Mouse (Mus musculus) neural tube, embryonic 12.5 days (tissue): ENCODE data around the gene Serpina5. TPM values are rescaled to one million over a fixed set of nuclear protein-coding genes. Genes with fewer than 3 reads are reported as not detected.
A peak's percentile ranks its signal among the peaks of the same experiment; 100 is the strongest.

Source experiments
- ATAC-seq: fragments of 200-750 bp; cut with Nextera tagmentation; 2 replicates; pipeline ENCODE4 v1.8.0; 2017; ENCODE audit warnings: low read depth, mild to moderate bottlenecking, moderate TSS enrichment, moderate library complexity; ENCODE audit not compliant: low FRiP score
- H3K27ac ChIP-seq: fragments of 300-500 bp; sonication (generic); 2 replicates; pipeline ENCODE4 v1.5.1; 2016
- H3K27me3 ChIP-seq: fragments of 300-500 bp; sonication (generic); replicated peaks from 2 replicates; pipeline ENCODE4 v1.6.1; 2016; ENCODE audit warnings: mild to moderate bottlenecking
- H3K36me3 ChIP-seq: fragments of 300-500 bp; sonication (generic); 2 replicates; pipeline ENCODE4 v1.6.1; 2016; ENCODE audit warnings: mild to moderate bottlenecking
- H3K4me1 ChIP-seq: fragments of 300-500 bp; sonication (generic); 2 replicates; pipeline ENCODE4 v1.6.1; 2016
- H3K4me2 ChIP-seq: fragments of 300-500 bp; sonication (generic); replicated peaks from 2 replicates; pipeline ENCODE4 v1.6.1; 2016; ENCODE audit warnings: mild to moderate bottlenecking
- H3K4me3 ChIP-seq: fragments of 300-500 bp; sonication (generic); 2 replicates; pipeline ENCODE4 v1.5.1; 2016
- H3K9ac ChIP-seq: fragments of 300-500 bp; sonication (generic); 2 replicates; pipeline ENCODE4 v1.6.1; 2016; ENCODE audit warnings: mild to moderate bottlenecking
- H3K9me3 ChIP-seq: fragments of 300-500 bp; sonication (generic); 2 replicates; pipeline ENCODE4 v1.6.1; 2016; ENCODE audit warnings: mild to moderate bottlenecking
- WGBS: fragments of 180-500 bp; shearing (Covaris S2); methylation state at CpG from one replicate; pipeline ENCODE4 v1.1.7; 2016; 5-methylcytosine and 5-hydroxymethylcytosine counted together
- polyA plus RNA-seq: library from polyadenylated mRNA; unstranded; fragments of >200 nt; fragmentation: Nextera tagmentation; extraction: Ambion mirVana; gene quantifications from 2 replicates; pipeline ENCODE4 v1.2.1, GENCODE M21; 2016

The Serpina5 gene
- not detected in 2 replicates for polyA plus RNA-seq

DNA sequence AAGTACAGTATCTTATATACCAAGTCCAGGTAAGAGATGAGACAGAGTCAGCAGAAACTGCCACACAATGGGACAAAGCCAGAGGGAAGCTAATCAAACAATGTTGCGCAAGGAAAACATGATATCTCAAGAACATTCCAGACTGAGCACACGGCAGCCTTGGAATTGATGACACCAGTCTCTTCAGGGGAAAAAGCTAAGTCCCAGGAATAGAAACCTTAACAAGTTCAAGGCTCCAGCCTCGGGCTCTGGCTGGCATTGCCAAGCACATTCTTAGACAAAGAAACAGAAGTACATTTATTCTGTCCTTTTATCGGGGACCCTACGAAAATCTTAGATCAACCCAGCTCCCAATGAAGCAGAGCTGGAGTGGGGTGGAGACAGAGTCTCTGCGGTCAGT, at the start of gene Serpina5:
Gene Serpina5, plus strand, starts transcription at position 346 of the 400 bp plus-strand sequence.
- no peak for ATAC-seq
- no peak within 1 kb of the TSS for H3K9ac ChIP-seq
- H3K27ac ChIP-seq: no peak within 1 kb of the TSS
- 91% methylated on average over 6 of the region's 6 CpGs for WGBS
- no peak within 1 kb of the TSS for H3K4me2 ChIP-seq
- H3K36me3 ChIP-seq: no peaks in the 10 kb centered on the region
- no peaks in the 10 kb centered on the region for H3K4me1 ChIP-seq
- no peaks in the 10 kb centered on the region for H3K27me3 ChIP-seq
- H3K4me3 ChIP-seq: no peak within 1 kb of the TSS
- no peaks in the 10 kb centered on the region for H3K9me3 ChIP-seq

DNA sequence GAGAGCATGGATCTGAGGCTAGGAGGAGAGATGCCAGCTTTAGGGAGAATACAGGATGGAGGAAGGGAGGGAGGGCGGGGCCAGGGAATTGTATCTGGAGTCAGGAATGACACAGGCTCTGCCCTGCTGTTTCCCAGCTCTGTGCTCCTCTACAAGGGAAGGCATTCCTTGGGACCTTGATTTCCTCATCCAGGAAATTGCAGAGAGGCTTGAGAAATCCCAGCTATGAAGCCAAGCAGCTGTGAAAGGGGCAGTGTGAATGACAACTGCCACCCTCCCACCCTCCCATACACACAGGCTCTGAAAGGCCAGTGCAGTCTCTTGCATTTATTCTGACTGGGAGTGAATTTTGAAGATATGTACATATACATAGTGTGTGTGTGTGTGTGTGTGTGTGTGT, 46.9 kb upstream of the Serpina5 start:
- Histone ChIP-seq H3K27me3 (no peaks in the 10 kb centered on the region), H3K4me3 (no peak overlapping the region), H3K4me2 (no peak overlapping the region), H3K4me1 (no peaks in the 10 kb centered on the region), H3K27ac (no peak overlapping the region), H3K9ac (no peak overlapping the region), H3K36me3 (no peaks in the 10 kb centered on the region), H3K9me3 (no peaks in the 10 kb centered on the region)
- no peak for ATAC-seq
- WGBS: 60% methylated on average over 1 of the region's 1 CpGs

DNA sequence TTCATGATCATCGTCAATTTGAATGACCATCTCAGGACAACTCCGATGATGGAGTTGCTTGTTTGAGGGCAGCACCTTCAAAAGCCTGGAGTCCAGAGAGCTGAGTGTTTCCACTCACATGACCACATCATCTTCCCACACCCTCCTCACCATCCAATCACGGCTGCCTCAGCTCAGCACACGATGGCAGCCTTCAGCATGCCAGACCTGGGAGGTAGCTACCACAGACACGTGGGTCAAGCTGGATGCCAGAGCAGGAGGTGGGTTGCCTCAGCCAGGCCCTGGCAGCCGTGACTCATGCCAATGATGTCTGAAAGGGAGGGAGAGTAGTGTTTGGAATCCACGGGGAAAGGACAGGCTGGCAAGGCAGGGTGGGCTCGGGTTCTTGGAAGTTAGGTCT, 45.2 kb upstream of the Serpina5 start:
- no peak for ATAC-seq
- Histone ChIP-seq H3K9me3 (no peaks in the 10 kb centered on the region), H3K4me2 (no peak overlapping the region), H3K36me3 (no peaks in the 10 kb centered on the region), H3K9ac (no peak overlapping the region), H3K27me3 (no peaks in the 10 kb centered on the region), H3K4me1 (no peaks in the 10 kb centered on the region), H3K27ac (no peak overlapping the region), H3K4me3 (no peak overlapping the region)
- 87% methylated on average over 8 of the region's 8 CpGs for WGBS

DNA sequence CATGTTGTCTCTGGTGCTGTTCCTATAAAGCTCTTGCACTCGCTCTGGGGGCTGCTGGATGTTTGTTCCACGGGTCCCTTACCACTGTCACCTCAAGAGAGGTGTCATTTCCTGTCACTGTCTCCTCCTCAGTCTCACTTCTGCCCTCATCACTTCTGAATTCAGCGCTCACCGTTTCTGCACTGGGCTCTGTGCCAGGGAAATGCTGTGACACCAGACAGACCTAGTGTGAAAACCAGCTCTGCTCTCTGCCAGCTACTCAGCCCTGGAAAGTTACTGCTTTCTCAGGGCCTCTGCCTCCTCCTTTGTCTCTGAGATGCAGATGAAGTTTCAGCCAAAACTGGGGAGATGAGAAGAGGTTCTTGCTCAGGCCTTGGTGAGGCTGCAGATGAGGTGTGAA, 43.9 kb upstream of the Serpina5 start:
- Histone ChIP-seq H3K36me3 (no peaks in the 10 kb centered on the region), H3K9ac (no peak overlapping the region), H3K27me3 (no peaks in the 10 kb centered on the region), H3K4me2 (no peak overlapping the region), H3K4me3 (no peak overlapping the region), H3K27ac (no peak overlapping the region), H3K4me1 (no peaks in the 10 kb centered on the region), H3K9me3 (no peaks in the 10 kb centered on the region)
- no peak for ATAC-seq
- 62% methylated on average over 4 of the region's 4 CpGs for WGBS

DNA sequence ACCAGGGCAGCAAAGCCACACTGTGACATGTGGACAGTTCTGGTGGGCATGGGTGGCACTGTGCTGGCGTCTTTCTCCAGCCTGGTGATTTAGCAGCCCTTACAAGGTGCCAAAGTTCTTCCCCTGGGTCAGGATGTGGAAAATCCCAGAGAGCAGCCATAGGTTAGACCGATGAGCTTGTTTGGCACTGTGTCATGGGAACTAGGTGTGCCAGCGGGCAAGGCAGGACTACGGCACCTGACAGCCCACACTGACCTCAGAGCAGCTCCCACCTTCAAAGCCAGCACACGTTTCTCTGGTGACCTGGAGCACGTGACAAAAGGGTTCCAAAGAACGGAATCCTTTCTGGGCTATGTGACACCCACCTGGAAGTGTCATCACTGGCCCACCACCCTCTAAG, 43.4 kb upstream of the Serpina5 start:
- H3K4me1 ChIP-seq: no peaks in the 10 kb centered on the region
- no peak overlapping the region for H3K9ac ChIP-seq
- H3K4me3 ChIP-seq: no peak overlapping the region
- ATAC-seq: no peak
- H3K27ac ChIP-seq: no peak overlapping the region
- no peaks in the 10 kb centered on the region for H3K36me3 ChIP-seq
- H3K27me3 ChIP-seq: no peaks in the 10 kb centered on the region
- WGBS: 88% methylated on average over 7 of the region's 7 CpGs
- H3K9me3 ChIP-seq: no peaks in the 10 kb centered on the region
- H3K4me2 ChIP-seq: no peak overlapping the region

DNA sequence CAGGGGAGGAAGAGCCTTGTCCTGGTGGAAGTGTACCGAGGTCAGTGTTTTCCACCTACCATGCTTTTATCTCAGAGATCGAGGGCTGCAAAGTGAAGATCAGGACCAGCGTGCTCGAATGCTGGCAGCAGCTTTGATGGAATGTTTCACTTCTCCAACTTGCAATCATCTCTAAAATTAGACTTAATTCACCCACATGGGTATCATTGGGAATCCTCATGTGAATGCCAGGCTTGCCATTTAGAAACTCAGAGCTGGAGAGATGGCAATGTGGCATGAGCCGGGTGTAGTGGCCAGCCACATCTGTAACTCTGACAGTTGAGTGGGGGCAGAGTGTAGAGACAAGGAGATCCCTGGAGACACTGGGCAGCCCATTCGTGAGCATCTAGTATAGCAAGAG, 40.8 kb upstream of the Serpina5 start:
- no peak overlapping the region for H3K27ac ChIP-seq
- no peaks in the 10 kb centered on the region for H3K27me3 ChIP-seq
- no peak overlapping the region for H3K4me2 ChIP-seq
- WGBS: 87% methylated on average over 6 of the region's 6 CpGs
- H3K4me1 ChIP-seq: no peaks in the 10 kb centered on the region
- ATAC-seq: no peak
- H3K9me3 ChIP-seq: no peaks in the 10 kb centered on the region
- no peaks in the 10 kb centered on the region for H3K36me3 ChIP-seq
- no peak overlapping the region for H3K9ac ChIP-seq
- no peak overlapping the region for H3K4me3 ChIP-seq

DNA sequence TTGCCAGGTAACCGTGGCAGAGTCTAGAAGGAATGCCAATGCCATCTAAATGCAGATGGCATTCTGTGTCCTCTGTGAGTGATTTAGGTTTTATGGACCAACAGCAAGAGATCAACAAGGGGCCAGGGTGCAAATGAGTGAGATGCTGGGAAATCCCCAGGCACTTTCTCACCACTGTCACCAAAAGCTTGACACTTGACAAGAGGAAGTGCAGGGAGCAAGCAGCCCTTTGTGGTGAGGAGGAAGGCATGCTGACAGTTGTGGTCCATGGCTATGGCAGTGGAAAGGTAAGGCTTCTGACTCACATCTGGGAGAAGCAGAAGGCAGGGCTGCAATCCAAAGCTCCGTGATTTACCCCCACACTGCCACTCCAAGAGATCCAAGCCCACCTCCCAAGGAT, 39.1 kb upstream of the Serpina5 start:
- ATAC-seq: no peak
- 44% methylated on average over 2 of the region's 2 CpGs for WGBS
- H3K4me3 ChIP-seq: no peak overlapping the region

DNA sequence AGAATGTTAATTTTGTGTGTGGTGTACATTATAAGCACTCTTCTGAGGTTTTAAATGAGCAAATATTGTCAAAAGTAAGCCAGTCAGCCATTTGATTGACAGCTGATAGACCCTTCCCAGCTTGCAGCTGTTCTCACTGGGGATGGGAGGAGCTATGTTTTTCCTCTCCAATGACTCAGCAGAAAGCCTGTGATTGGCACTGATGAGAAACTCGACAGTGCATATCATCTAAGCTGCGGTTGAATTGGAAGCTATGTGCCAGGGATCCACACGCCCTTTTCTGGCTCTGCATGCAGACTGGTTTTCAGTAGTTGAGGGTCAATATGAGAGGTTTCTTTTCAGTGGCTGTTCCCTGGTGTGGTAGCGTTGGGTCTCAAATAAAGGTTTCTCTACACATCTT, 36.4 kb upstream of the Serpina5 start:
- no peaks in the 10 kb centered on the region for H3K36me3 ChIP-seq
- no peaks in the 10 kb centered on the region for H3K9me3 ChIP-seq
- 67% methylated on average over 4 of the region's 4 CpGs for WGBS
- no peak overlapping the region for H3K27ac ChIP-seq
- no peaks in the 10 kb centered on the region for H3K4me1 ChIP-seq
- no peak for ATAC-seq
- no peak overlapping the region for H3K9ac ChIP-seq
- no peak overlapping the region for H3K4me3 ChIP-seq
- H3K27me3 ChIP-seq: no peaks in the 10 kb centered on the region
- no peak overlapping the region for H3K4me2 ChIP-seq

More for the DNA sequence above, 39.1 kb upstream of the Serpina5 start:
- no peak overlapping the region for H3K27ac ChIP-seq
- H3K4me1 ChIP-seq: no peaks in the 10 kb centered on the region
- no peaks in the 10 kb centered on the region for H3K36me3 ChIP-seq
- no peaks in the 10 kb centered on the region for H3K9me3 ChIP-seq
- no peaks in the 10 kb centered on the region for H3K27me3 ChIP-seq
- no peak overlapping the region for H3K9ac ChIP-seq
- no peak overlapping the region for H3K4me2 ChIP-seq

DNA sequence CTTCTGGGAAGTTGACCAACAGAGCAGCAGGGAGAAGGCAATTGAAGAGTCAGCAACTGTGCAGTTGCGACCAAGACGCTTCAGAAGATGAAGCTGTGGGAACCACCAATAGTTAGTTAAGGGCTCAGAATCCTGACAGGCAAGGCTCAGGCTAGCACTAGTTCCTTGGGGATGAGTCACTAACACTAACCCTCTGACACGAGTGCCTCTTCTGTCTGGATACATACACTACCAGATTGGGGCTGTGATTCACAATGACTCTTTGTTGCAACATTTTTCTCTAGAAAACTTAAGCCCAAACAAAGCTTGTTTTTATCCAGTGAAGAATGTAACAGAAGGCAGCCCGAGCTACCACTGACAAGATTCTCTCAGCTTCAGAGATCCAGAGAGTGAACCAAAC, 35.9 kb upstream of the Serpina5 start:
- Histone ChIP-seq H3K27ac (no peak overlapping the region), H3K9ac (no peak overlapping the region), H3K9me3 (no peaks in the 10 kb centered on the region), H3K36me3 (no peaks in the 10 kb centered on the region), H3K4me3 (no peak overlapping the region), H3K4me2 (no peak overlapping the region), H3K27me3 (no peaks in the 10 kb centered on the region), H3K4me1 (no peaks in the 10 kb centered on the region)
- 76% methylated on average over 4 of the region's 4 CpGs for WGBS
- no peak for ATAC-seq

DNA sequence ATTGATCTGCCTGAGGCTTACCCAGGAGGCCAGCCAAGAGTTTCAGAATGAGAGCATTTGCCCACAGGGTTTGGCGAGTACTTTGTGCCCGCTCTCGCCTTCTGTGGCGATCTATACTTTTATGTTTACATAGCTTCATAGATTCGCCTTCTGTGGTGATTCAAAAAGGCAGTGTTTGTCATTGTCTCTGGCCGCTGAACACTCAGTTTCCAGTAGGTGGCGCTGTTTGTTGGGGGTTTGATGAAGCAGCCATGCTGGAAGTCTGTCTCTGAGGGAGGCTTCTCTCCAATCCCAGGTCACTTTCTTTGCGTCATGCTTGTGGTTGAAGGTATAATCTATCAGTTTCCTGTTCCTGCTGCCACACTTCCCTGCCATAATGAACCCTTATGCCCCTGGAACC, 34.7 kb upstream of the Serpina5 start:
- Histone ChIP-seq H3K27ac (no peak overlapping the region), H3K4me3 (no peak overlapping the region), H3K36me3 (no peaks in the 10 kb centered on the region), H3K9me3 (no peaks in the 10 kb centered on the region), H3K9ac (no peak overlapping the region), H3K4me1 (no peaks in the 10 kb centered on the region), H3K27me3 (no peaks in the 10 kb centered on the region), H3K4me2 (no peak overlapping the region)
- no peak for ATAC-seq
- WGBS: 25% methylated on average over 8 of the region's 8 CpGs

DNA sequence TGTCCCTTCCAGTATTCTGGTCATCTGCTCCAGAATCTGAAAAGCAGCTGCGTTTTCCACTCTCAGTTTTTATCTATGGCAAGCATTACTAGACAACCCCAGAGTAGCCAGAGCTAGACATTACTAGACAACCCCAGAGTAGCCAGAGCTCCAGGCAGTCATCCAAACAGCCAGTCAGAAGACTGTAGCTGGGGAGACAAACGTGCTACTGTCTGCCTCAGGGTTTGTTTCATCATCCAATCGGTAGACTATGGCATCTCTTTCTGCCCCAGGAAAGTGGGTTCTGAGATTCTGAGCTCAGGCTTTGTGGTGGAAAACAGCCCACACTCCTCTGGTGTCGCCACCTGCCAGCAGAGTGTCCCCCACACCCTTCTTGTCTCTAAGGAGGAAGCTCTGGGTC, 33.4 kb upstream of the Serpina5 start:
- no peaks in the 10 kb centered on the region for H3K9me3 ChIP-seq
- no peaks in the 10 kb centered on the region for H3K36me3 ChIP-seq
- no peaks in the 10 kb centered on the region for H3K4me1 ChIP-seq
- no peak overlapping the region for H3K4me3 ChIP-seq
- H3K4me2 ChIP-seq: peak overlapping the region; percentile 44
- 26% methylated on average over 4 of the region's 4 CpGs for WGBS
- H3K27ac ChIP-seq: no peak overlapping the region
- peak; percentile 74 for ATAC-seq
- H3K9ac ChIP-seq: no peak overlapping the region
- no peaks in the 10 kb centered on the region for H3K27me3 ChIP-seq

DNA sequence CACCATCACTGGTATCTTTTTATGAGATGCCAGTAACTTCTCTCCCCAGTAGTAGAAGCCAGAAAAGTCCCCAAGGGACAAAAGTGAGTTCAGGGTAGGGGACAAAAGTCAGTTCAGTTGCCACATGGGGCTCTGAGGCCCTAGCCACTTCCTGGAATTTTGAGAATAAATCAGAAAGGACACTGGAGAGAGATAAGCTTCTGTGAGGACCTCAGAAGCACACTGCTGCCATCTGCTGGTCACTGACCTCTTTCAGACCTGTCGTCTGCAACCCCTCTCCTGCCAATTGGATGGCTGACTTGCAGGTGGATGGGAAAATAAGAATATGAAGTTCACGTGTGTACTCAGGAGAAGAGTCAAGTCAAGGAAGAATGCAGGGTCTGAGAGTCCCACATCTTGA, 31.3 kb upstream of the Serpina5 start:
- no peaks in the 10 kb centered on the region for H3K9me3 ChIP-seq
- no peaks in the 10 kb centered on the region for H3K4me1 ChIP-seq
- no peaks in the 10 kb centered on the region for H3K36me3 ChIP-seq
- H3K9ac ChIP-seq: no peak overlapping the region
- no peaks in the 10 kb centered on the region for H3K27me3 ChIP-seq
- peak; percentile 35; the same call in 1 of the 2 replicates for ATAC-seq
- H3K4me2 ChIP-seq: no peak overlapping the region
- WGBS: 10% methylated on average over 2 of the region's 2 CpGs
- no peak overlapping the region for H3K4me3 ChIP-seq
- H3K27ac ChIP-seq: no peak overlapping the region

DNA sequence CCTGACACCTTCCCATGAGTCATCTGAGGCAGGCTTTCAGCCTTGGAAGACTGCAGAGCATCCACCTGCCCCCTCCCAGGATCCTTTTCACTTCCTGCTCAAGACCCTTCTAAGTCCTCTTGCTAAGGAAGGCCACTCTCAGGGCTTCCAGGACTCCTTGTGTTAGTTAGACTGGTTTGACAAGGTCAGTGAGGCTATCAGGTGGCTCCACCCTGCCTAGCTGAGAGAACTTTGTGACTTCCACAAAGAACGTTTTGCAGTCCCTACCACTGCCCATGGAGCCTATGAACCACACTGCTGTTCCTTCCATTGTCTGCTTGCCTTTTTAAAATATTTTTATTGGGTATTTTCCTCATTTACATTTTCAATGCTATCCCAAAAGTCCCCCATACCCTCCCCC, 29.2 kb upstream of the Serpina5 start:
- no peaks in the 10 kb centered on the region for H3K9me3 ChIP-seq
- WGBS: 47% methylated on average over 1 of the region's 1 CpGs
- no peak for ATAC-seq
- no peaks in the 10 kb centered on the region for H3K36me3 ChIP-seq
- H3K4me3 ChIP-seq: no peak overlapping the region
- H3K27ac ChIP-seq: no peak overlapping the region
- no peaks in the 10 kb centered on the region for H3K27me3 ChIP-seq
- H3K9ac ChIP-seq: no peak overlapping the region
- no peak overlapping the region for H3K4me2 ChIP-seq
- no peaks in the 10 kb centered on the region for H3K4me1 ChIP-seq
